Mouse (Mus musculus) limb, embryonic 12.5 days (tissue): ENCODE data around the gene Slfnl1. TPM values are rescaled to one million over a fixed set of nuclear protein-coding genes. Genes with fewer than 3 reads are reported as not detected.

ENCODE experiments used
- ATAC-seq: fragments of 200-750 bp; cut with Nextera tagmentation; 2 replicates; pipeline ENCODE4 v1.8.0; 2017; ENCODE audit warnings: low read depth, moderate TSS enrichment; ENCODE audit not compliant: insufficient number of reproducible peaks, insufficient read depth, low FRiP score, low TSS enrichment
- H3K27ac ChIP-seq: fragments of 300-500 bp; sonication (generic); 2 replicates; pipeline ENCODE4 v1.5.1; 2016; ENCODE audit warnings: mild to moderate bottlenecking, moderate library complexity
- H3K27me3 ChIP-seq: fragments of 300-500 bp; sonication (generic); 2 replicates; pipeline ENCODE4 v1.6.1; 2016; ENCODE audit warnings: mild to moderate bottlenecking, moderate library complexity
- H3K36me3 ChIP-seq: fragments of 300-500 bp; sonication (generic); 2 replicates; pipeline ENCODE4 v1.6.1; 2016; ENCODE audit warnings: mild to moderate bottlenecking, moderate library complexity
- H3K4me1 ChIP-seq: fragments of 300-500 bp; sonication (generic); replicated peaks from 2 replicates; pipeline ENCODE4 v1.6.1; 2016
- H3K4me2 ChIP-seq: fragments of 300-500 bp; sonication (generic); 2 replicates; pipeline ENCODE4 v1.6.1; 2016; ENCODE audit warnings: mild to moderate bottlenecking, moderate library complexity
- H3K4me3 ChIP-seq: fragments of 300-500 bp; sonication (generic); replicated peaks from 2 replicates; pipeline ENCODE4 v1.5.1; 2016; ENCODE audit warnings: mild to moderate bottlenecking
- H3K9ac ChIP-seq: fragments of 300-500 bp; sonication (generic); replicated peaks from 2 replicates; pipeline ENCODE4 v1.6.1; 2016; ENCODE audit warnings: mild to moderate bottlenecking, moderate library complexity
- H3K9me3 ChIP-seq: fragments of 300-500 bp; sonication (generic); 2 replicates; pipeline ENCODE4 v1.6.1; 2016; ENCODE audit warnings: mild to moderate bottlenecking, moderate library complexity
- WGBS: fragments of 180-500 bp; shearing (Covaris S2); methylation state at CpG from one replicate; pipeline ENCODE4 v1.1.7; 2016; 5-methylcytosine and 5-hydroxymethylcytosine counted together
- polyA plus RNA-seq: library from polyadenylated mRNA; unstranded; fragments of >200 nt; fragmentation: Nextera tagmentation; extraction: Ambion mirVana; gene quantifications from 2 replicates; pipeline ENCODE4 v1.2.1, GENCODE M21; 2016

The Slfnl1 gene
- polyA plus RNA-seq, 1 experiment from 2014 or later = not detected

DNA sequence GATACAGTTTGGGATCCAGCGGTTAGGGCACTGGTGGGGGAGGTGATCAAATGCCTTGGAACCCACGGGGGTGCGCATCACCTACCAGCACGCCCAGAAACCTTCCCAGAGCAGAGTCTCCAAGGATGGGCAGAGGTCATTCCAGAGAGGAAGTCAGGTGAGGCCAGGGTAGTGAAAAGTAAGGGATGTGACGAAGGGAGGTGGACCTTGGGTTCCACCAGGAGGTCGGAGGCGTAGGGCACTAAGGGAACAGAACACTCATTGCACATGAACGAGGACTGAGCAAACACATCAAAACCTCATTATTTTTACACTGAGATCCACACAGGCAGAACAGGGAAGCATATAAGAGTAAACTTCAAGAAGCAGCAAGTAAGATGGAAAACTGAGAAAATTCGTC is 49.7 kb downstream of the Slfnl1 start:
- H3K4me2 ChIP-seq = no peak overlapping the region
- ATAC-seq = no peak
- H3K9ac ChIP-seq = no peak overlapping the region
- no peaks in the 10 kb centered on the region for H3K36me3 ChIP-seq
- WGBS = 78% methylated on average over 9 of the region's 9 CpGs
- no peak overlapping the region for H3K4me3 ChIP-seq
- no peaks in the 10 kb centered on the region for H3K4me1 ChIP-seq
- H3K9me3 ChIP-seq = no peaks in the 10 kb centered on the region
- no peak overlapping the region for H3K27ac ChIP-seq
- no peaks in the 10 kb centered on the region; the same call in none of the 2 replicates for H3K27me3 ChIP-seq

Other genes with a start within 250 kb of the Slfnl1 start
- 0.10 TPM in 1 of 2 replicates, not detected in the other for gene Foxo6, start 244.9 kb upstream of the Slfnl1 start, polyA plus RNA-seq
- gene Scmh1, start 127.0 kb upstream of the Slfnl1 start, polyA plus RNA-seq = 41.4 and 42.7 TPM in 2 replicates
- gene Ctps, start 38.0 kb downstream of the Slfnl1 start, polyA plus RNA-seq = 110 and 112 TPM in 2 replicates
- gene Gm8439, start 56.5 kb downstream of the Slfnl1 start, polyA plus RNA-seq = not detected in 2 replicates
- gene Cited4, start 134.3 kb downstream of the Slfnl1 start, polyA plus RNA-seq = 6.0 and 6.8 TPM in 2 replicates
- gene Kcnq4, start 216.4 kb downstream of the Slfnl1 start, polyA plus RNA-seq = 6.2 and 7.3 TPM in 2 replicates